Mouse (Mus musculus) neural tube, embryonic 15.5 days (tissue): ENCODE measurements around the gene Dstn. TPM values are rescaled to one million over a fixed set of nuclear protein-coding genes. Genes with fewer than 3 reads are reported as not detected.

Source experiments
- ATAC-seq: fragments of 200-750 bp; cut with Nextera tagmentation; 2 replicates; pipeline ENCODE4 v1.8.0; 2017; ENCODE audit warnings: mild to moderate bottlenecking, moderate TSS enrichment, moderate library complexity; ENCODE audit not compliant: low FRiP score
- H3K27ac ChIP-seq: fragments of 300-500 bp; sonication (generic); replicated peaks from 2 replicates; pipeline ENCODE4 v1.5.1; 2015; ENCODE audit warnings: mild to moderate bottlenecking, inconsistent platforms
- H3K27me3 ChIP-seq: fragments of 300-500 bp; sonication (generic); replicated peaks from 2 replicates; pipeline ENCODE4 v1.6.1; 2015; ENCODE audit warnings: inconsistent platforms
- H3K36me3 ChIP-seq: fragments of 300-500 bp; sonication (generic); 2 replicates; pipeline ENCODE4 v1.6.1; 2015; ENCODE audit warnings: inconsistent platforms
- H3K4me1 ChIP-seq: fragments of 300-500 bp; sonication (generic); 2 replicates; pipeline ENCODE4 v1.6.1; 2015; ENCODE audit warnings: inconsistent platforms
- H3K4me2 ChIP-seq: fragments of 300-500 bp; sonication (generic); 2 replicates; pipeline ENCODE4 v1.6.1; 2015; ENCODE audit warnings: inconsistent platforms, mild to moderate bottlenecking, moderate library complexity
- H3K4me3 ChIP-seq: fragments of 300-500 bp; sonication (generic); replicated peaks from 2 replicates; pipeline ENCODE4 v1.5.1; 2015; ENCODE audit warnings: mild to moderate bottlenecking, inconsistent platforms
- H3K9ac ChIP-seq: fragments of 300-500 bp; sonication (generic); replicated peaks from 2 replicates; pipeline ENCODE4 v1.6.1; 2015; ENCODE audit warnings: mild to moderate bottlenecking, inconsistent platforms
- H3K9me3 ChIP-seq: fragments of 300-500 bp; sonication (generic); replicated peaks from 2 replicates; pipeline ENCODE4 v1.6.1; 2016; ENCODE audit warnings: inconsistent platforms
- WGBS: fragments of 180-500 bp; shearing (Covaris S2); methylation state at CpG from one replicate; pipeline ENCODE4 v1.1.7; 2015; ENCODE audit warnings: mixed read lengths; 5-methylcytosine and 5-hydroxymethylcytosine counted together
- polyA plus RNA-seq: library from polyadenylated mRNA; unstranded; fragments of >200 nt; fragmentation: Nextera tagmentation; extraction: Ambion mirVana; gene quantifications from 2 replicates; pipeline ENCODE4 v1.2.1, GENCODE M21; 2015

Dstn gene
- polyA plus RNA-seq, 1 experiment from 2014 or later = 417 TPM

DNA sequence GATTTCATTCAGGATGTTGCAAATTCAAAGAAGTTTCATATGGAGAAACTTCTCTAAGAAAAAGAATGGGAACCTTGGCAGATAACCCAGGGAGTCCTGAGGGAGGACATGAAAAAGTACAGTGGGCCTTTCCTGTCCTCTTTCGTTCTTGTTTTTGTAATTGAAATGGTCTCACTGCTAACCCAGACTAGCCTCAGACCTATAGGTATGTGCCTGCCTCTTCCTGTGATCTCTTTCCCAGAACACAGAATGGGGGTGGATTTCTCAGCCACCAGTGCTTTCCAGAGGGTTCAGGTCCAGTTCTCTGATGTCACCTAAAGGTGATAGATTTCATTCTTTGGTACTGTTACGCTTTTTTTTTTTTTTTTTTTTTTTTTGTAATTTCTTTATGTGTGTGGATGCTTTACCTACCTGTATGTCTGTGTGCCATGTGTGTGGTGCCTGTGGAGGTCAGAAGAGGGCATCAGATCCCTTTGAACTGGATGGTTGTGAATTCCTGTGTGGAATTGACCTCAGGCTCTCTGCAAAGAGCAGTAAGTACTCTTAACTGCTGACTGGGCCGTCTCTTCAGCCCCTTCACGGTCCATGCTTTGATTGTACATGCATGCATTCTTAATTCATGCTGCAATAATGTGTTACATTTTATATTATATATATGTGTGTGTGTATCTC, 3.8 kb downstream of the Dstn start:
- Histone ChIP-seq H3K9ac (no peak overlapping the region), H3K9me3 (no peaks in the 10 kb centered on the region), H3K36me3 (no peaks in the 10 kb centered on the region), H3K27me3 (no peaks in the 10 kb centered on the region), H3K4me3 (no peak overlapping the region), H3K4me2 (no peak overlapping the region), H3K27ac (no peak overlapping the region), H3K4me1 (peaks cover 42% of the 10 kb centered on the region)
- WGBS = 50% methylated on average over 4 of the region's 4 CpGs
- no peak for ATAC-seq

DNA sequence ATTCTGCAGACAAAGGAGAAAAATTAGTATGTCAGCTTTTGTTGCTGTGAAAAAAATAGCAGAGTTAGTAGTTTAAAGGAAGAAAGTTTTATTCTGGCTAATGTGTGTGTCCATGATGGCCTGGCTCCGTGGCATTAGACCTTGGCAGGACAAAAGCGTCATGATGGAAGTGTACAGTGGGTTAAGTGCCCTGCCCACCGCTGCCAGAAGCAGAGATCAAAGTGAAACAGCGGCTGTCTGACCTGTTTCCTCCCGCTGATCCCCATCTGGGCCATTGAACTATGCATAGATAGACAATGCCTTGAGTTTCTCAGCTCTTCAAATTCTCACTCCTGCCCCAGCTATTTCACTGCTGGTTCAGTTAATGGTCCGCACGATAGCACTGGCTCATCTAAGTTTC, 9.0 kb downstream of the Dstn start:
- no peak overlapping the region for H3K4me2 ChIP-seq
- 53% methylated on average over 7 of the region's 7 CpGs for WGBS
- peaks cover 10% of the 10 kb centered on the region for H3K4me1 ChIP-seq
- no peaks in the 10 kb centered on the region for H3K27me3 ChIP-seq
- H3K9me3 ChIP-seq = no peaks in the 10 kb centered on the region
- no peak overlapping the region for H3K9ac ChIP-seq
- no peak overlapping the region for H3K27ac ChIP-seq
- no peak for ATAC-seq
- no peak overlapping the region for H3K4me3 ChIP-seq
- H3K36me3 ChIP-seq = no peaks in the 10 kb centered on the region

GRCm38 (mm10) chr2:143925826-143926225, 10.7 kb downstream of the Dstn start:
- WGBS = 94% methylated on average over 6 of the region's 6 CpGs
- Histone ChIP-seq H3K27ac (no peak overlapping the region), H3K9me3 (no peaks in the 10 kb centered on the region), H3K27me3 (no peaks in the 10 kb centered on the region), H3K4me1 (peaks cover 9% of the 10 kb centered on the region), H3K4me2 (no peak overlapping the region), H3K36me3 (no peaks in the 10 kb centered on the region), H3K9ac (no peak overlapping the region), H3K4me3 (no peak overlapping the region)
- ATAC-seq = no peak

GRCm38 (mm10) chr2:143929607-143930311, 14.6 kb downstream of the Dstn start:
- 35% methylated on average over 3 of the region's 3 CpGs for WGBS

DNA sequence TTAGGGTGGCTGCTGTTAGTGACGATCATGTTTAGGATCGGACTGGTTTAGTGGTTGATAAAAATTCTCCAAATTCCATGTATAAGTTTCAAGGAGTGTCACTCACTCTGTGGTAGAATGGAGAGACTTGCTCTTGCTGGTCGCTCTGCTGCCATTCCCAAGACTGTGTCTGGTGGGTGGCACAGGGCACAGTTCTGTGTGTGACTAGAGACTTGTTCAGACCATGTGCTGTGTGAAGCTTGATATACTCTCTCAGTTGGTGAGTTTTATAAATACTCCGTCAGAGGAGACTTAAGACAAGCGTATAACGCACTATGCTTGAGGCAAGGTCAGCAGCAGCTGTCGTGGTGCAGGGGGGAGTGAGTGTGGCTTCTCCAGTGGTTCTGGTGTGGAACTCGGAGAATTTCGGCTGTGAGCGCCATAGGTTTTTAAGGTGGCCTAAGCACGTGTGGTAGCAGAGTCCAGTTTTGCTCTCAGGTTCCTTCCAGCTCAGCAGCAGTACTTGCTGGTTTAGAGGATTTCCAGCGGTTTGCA, 17.3 kb downstream of the Dstn start:
- H3K4me2 ChIP-seq = no peak overlapping the region
- no peaks in the 10 kb centered on the region for H3K27me3 ChIP-seq
- peaks cover 8% of the 10 kb centered on the region; the same call in 1 of the 2 replicates for H3K4me1 ChIP-seq
- H3K36me3 ChIP-seq = no peaks in the 10 kb centered on the region
- no peak overlapping the region for H3K27ac ChIP-seq
- WGBS = 85% methylated on average over 12 of the region's 12 CpGs
- H3K9me3 ChIP-seq = no peaks in the 10 kb centered on the region
- ATAC-seq = no peak
- no peak overlapping the region for H3K9ac ChIP-seq
- no peak overlapping the region for H3K4me3 ChIP-seq

More at GRCm38 (mm10) chr2:143929607-143930311, 14.6 kb downstream of the Dstn start:
- ATAC-seq = no peak
- H3K4me2 ChIP-seq = no peak overlapping the region
- no peaks in the 10 kb centered on the region for H3K9me3 ChIP-seq
- H3K36me3 ChIP-seq = no peaks in the 10 kb centered on the region
- no peak overlapping the region for H3K4me3 ChIP-seq
- H3K9ac ChIP-seq = no peak overlapping the region
- no peaks in the 10 kb centered on the region for H3K27me3 ChIP-seq
- peaks cover 8% of the 10 kb centered on the region; the same call in 1 of the 2 replicates for H3K4me1 ChIP-seq
- no peak overlapping the region for H3K27ac ChIP-seq

DNA sequence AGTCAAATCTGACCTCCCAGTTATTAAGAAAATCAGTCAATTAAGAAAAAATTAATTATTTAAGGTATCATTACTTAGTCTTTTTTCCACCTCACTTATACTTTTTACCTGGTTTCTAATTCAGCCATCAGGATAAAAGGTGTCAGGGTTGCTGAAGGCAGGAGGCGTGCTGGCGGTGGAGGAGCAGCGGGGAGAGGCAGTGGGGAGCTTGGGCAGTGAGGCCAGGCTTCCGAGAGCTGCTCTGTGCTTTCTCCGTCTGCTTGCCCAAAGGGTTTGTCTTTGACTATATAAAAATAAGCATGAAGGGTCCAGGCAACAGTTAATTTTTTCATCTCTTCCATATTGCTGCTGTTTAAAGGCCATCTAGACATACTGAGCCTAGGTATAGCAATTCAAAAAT, 18.4 kb downstream of the Dstn start:
- WGBS = 87% methylated on average over 5 of the region's 5 CpGs
- no peak overlapping the region for H3K27ac ChIP-seq
- no peaks in the 10 kb centered on the region for H3K36me3 ChIP-seq
- ATAC-seq = no peak
- no peak overlapping the region for H3K4me2 ChIP-seq
- no peaks in the 10 kb centered on the region for H3K27me3 ChIP-seq
- peaks cover 11% of the 10 kb centered on the region; the same call in 1 of the 2 replicates for H3K4me1 ChIP-seq
- no peak overlapping the region for H3K4me3 ChIP-seq
- no peaks in the 10 kb centered on the region for H3K9me3 ChIP-seq
- no peak overlapping the region for H3K9ac ChIP-seq

DNA sequence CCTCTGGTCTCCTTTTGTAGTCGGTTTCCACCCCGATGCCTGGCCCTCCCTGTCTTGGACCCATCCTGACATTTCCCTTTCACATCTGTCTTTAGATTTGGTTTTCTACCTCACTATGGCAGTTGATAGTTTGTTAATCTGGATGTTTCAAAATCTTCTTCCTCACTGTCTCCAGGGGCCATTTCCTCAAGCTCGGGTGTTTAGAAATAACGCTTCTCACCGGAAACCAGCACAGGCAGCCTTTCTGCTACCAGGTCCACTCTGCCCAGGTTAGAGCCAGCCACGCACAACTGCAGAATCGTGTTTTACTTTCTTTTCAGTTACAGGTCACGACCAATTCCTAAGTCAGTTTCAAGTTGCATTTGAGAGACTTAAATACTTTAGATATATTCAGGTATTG, 19.3 kb downstream of the Dstn start:
- 91% methylated on average over 8 of the region's 8 CpGs for WGBS
- H3K9me3 ChIP-seq = no peaks in the 10 kb centered on the region
- H3K27ac ChIP-seq = no peak overlapping the region
- H3K4me1 ChIP-seq = peaks cover 11% of the 10 kb centered on the region; the same call in 1 of the 2 replicates
- no peak overlapping the region for H3K9ac ChIP-seq
- H3K4me2 ChIP-seq = no peak overlapping the region
- H3K4me3 ChIP-seq = no peak overlapping the region
- no peak for ATAC-seq
- H3K36me3 ChIP-seq = 0 out of 2 replicates have a peak, but pooled peaks cover under 1% of the 10 kb centered on the region
- H3K27me3 ChIP-seq = no peaks in the 10 kb centered on the region

GRCm38 (mm10) chr2:143937861-143938260, 22.7 kb downstream of the Dstn start:
- H3K4me1 ChIP-seq = 0 out of 2 replicates have a peak, but pooled peaks cover 3% of the 10 kb centered on the region
- H3K4me3 ChIP-seq = no peak overlapping the region
- no peak overlapping the region for H3K27ac ChIP-seq
- ATAC-seq = no peak
- 54% methylated on average over 2 of the region's 2 CpGs for WGBS
- no peaks in the 10 kb centered on the region for H3K27me3 ChIP-seq
- H3K9ac ChIP-seq = no peak overlapping the region
- no peaks in the 10 kb centered on the region for H3K9me3 ChIP-seq
- no peak overlapping the region for H3K4me2 ChIP-seq
- peaks cover 26% of the 10 kb centered on the region for H3K36me3 ChIP-seq

DNA sequence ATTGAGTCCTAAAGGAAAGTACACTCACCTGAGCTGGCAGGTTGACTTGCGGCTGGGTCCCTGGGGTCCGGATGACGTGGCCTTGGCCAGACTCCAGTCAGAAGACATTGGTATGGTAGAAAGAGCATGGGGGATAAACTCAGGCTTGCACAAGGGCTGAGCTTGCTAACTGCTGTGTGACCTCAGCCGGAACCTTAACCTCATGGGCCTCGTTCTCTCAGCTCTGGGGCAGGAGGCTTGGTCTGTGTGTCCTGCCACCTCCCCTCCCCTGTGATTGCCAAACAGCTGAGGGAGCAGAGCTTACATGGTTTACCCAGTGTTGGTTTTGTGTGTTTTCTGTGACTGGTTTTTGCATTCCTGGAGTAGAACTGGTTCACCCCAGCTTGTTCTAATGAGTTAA, 25.3 kb downstream of the Dstn start:
- Histone ChIP-seq H3K36me3 (peaks cover 45% of the 10 kb centered on the region), H3K27ac (no peak overlapping the region), H3K27me3 (no peaks in the 10 kb centered on the region), H3K4me2 (no peak overlapping the region), H3K9ac (no peak overlapping the region), H3K4me1 (0 out of 2 replicates have a peak, but pooled peaks cover 3% of the 10 kb centered on the region), H3K9me3 (no peaks in the 10 kb centered on the region), H3K4me3 (no peak overlapping the region)
- no peak for ATAC-seq
- WGBS = 91% methylated on average over 5 of the region's 5 CpGs

- H3K36me3 ChIP-seq = peaks cover 81% of the 10 kb centered on the region
- no peak overlapping the region for H3K4me3 ChIP-seq
- no peak overlapping the region for H3K4me2 ChIP-seq
- H3K9me3 ChIP-seq = no peaks in the 10 kb centered on the region
- H3K27me3 ChIP-seq = no peaks in the 10 kb centered on the region
- H3K27ac ChIP-seq = no peak overlapping the region
- WGBS = 95% methylated on average over 3 of the region's 3 CpGs
- ATAC-seq = no peak
- H3K9ac ChIP-seq = no peak overlapping the region
- no peaks in the 10 kb centered on the region for H3K4me1 ChIP-seq
Observed at GRCm38 (mm10) chr2:143944796-143945195, 29.7 kb downstream of the Dstn start.

DNA sequence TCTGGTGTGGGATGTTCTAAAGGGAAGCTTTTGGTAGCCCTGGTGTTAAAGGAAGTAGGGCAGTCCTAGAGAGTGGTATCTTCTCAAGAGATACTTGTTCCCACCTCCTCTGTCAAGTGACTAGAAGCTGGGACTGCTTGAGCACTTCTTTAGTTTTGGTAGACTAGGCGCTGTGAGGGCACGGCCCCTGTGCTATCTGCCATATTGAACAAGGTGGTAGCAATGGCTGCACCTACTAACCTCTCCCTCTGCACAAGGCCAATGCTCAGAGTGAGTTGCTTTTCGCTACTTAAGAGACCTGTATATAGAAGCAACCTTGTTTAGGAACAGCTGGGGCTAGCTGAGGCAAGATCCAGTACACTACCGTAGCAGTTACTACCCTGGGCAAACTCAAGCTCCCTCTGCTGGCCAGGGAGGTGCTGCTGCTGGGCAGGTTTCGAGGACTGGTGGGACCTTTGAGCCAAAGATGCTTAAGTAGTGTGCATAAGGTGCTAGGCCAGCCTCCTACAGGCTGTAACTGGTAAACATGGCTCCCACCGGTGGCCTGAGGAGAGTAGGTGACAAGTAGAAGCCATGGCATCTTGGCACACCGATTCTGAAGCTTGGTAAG, 30.5 kb downstream of the Dstn start:
- no peak overlapping the region for H3K9ac ChIP-seq
- ATAC-seq = no peak
- WGBS = 93% methylated on average over 7 of the region's 7 CpGs
- H3K36me3 ChIP-seq = peaks cover 78% of the 10 kb centered on the region
- no peak overlapping the region for H3K27ac ChIP-seq
- no peaks in the 10 kb centered on the region for H3K4me1 ChIP-seq
- H3K4me3 ChIP-seq = no peak overlapping the region
- no peaks in the 10 kb centered on the region for H3K9me3 ChIP-seq
- no peaks in the 10 kb centered on the region for H3K27me3 ChIP-seq
- no peak overlapping the region for H3K4me2 ChIP-seq
